Mouse (Mus musculus) kidney, adult 11 months (tissue): ENCODE results near the gene Panx1.

ENCODE experiments used
- DNase-seq: peaks from one replicate; pipeline ENCODE4 v3.0.0; 2022

The Panx1 gene

DNA sequence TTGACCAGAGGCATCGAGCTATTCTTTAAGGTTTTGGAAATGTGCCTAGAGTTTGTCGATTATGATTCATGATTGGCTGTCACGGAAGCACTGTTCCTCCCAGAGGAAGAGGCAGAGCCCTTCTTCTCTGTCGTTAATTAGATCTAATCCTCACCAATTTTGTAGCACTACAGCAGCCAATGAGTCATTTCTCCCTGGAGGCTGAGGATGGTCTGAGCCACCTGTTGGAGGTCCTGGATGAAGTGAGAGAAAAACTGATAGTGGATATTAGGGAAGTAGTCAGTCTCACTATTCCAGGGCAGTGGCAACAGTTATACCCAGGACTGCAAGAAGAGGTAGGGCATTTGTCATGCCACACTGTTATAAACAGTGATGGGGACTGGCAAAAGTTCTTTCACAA lies 75.1 kb downstream of the Panx1 start:
- no peak for DNase-seq

DNA sequence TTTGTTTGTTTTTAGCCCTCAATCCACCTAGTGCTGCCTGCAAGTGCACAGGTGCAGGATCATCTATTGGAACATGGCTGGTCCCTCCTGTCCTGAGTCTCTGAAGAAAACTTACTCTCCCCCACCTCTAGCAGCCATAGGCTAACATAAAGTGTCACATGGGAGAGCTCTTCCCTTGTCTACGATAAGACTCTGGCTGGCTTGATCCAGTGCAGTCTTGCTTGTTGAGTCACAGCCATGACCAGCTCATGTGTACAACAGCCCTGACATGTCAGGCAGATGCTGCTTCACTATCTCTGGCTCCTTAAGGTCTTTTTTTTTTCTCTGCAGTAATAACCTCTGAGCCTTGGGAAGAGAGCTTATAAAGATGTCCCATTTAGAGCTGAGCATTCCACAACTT lies 77.7 kb downstream of the Panx1 start:
- no peak for DNase-seq

DNA sequence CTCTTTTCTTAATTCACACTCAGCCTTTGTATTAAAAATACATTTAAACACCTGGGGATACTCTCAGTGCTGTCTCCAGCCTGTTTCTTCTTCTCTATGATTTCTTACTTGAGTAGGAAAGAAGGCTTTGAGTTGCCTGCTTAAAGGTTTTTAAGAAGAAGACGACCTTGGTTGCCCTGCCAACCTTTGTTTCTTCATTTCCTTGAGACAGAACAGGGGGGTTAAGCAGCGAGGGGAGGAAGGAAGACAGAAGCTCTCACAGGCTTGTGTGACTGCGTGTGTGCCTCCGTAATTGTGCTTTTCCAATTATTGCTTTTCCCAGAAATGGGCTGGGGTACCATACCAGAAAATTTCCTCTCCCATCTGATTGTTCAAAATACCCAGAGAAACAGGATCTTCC lies 78.5 kb downstream of the Panx1 start:
- DNase-seq, result no peak

DNA sequence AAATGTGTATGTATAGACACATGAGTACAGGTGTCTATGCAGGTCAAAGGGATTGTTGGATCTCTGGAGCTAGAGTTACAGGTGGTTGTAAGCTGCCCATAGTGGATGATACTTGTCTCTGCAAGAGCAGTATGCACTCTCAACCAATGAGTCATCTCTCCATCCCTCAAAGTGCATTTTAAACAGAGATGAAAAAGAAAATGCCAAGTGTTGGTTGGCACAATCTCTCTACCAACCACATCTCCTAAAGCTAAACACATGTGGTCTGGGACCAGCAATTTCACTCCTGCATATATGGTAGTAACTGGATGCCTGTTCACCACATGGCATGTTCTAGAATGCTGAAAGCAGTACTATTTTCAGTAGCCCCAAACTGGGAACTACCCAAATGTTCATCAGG lies 79.9 kb downstream of the Panx1 start:
- DNase-seq, result no peak

DNA sequence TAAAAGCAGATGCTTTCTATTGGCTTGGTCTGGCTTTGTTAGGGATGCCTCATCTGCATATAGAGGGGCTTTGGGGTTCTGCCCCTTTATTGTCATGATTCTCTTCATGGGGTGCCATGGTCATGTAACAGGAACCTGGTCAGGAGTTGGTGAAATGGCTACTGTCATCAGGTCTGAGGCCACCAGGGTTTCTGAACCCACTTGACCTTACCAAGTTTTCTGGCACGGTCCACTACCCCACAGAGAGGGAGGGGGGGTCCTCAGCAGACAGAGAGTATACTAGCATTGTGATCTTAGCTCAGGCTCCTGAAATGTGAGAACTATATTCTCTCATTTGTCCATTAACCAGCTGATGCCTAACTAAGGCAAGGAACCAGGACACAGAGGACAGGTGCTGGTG lies 82.5 kb downstream of the Panx1 start:
- no peak for DNase-seq

DNA sequence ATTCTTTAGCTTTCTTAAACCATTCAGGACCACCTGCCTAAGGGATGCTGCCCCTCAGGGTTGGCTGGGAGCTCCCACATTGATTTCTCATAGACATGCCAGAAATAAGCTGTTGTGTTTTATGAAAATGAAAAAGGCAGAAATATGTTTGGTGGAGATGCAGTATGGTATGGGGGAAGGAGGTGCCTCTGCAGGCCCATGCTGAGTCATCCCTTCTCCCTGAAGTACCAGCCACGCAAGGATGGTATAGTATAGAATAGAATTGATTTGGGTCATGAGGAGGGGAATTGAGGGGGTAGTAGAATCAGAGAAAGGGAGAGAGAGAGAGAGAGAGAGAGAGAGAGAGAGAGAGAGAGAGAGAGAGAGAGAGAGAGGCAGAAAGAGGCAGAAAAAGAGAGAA lies 90.6 kb downstream of the Panx1 start:
- DNase-seq, result no peak
